Mouse (Mus musculus) erythroblast, embryonic 14.5 days (primary cell): ENCODE measurements around the gene Letmd1. TPM values are rescaled to one million over a fixed set of nuclear protein-coding genes. Genes with fewer than 3 reads are reported as not detected.
"Not testable (repeated sequence)": the region's sequence is repeated elsewhere in the genome, so short reads cannot be mapped to it uniquely, and the experiment has no call there.

Source experiments
- H3K27me3 ChIP-seq: 2 replicates; pipeline ENCODE4 v1.6.1; 2012; ENCODE audit warnings: inconsistent platforms; ENCODE audit not compliant: control insufficient read depth
- H3K36me3 ChIP-seq: 2 replicates; pipeline ENCODE4 v1.6.1; 2012; ENCODE audit warnings: mild to moderate bottlenecking, inconsistent platforms; ENCODE audit not compliant: control insufficient read depth
- H3K4me1 ChIP-seq: 2 replicates; pipeline ENCODE4 v1.6.1; 2012; ENCODE audit warnings: inconsistent platforms; ENCODE audit not compliant: control insufficient read depth
- H3K4me3 ChIP-seq: replicated peaks from 2 replicates; pipeline ENCODE3; 2012; ENCODE audit warnings: moderate library complexity, mild to moderate bottlenecking, inconsistent platforms
- H3K9me3 ChIP-seq: 2 replicates; pipeline ENCODE4 v1.6.1; 2012; ENCODE audit warnings: low read length, inconsistent platforms, mixed read lengths; ENCODE audit not compliant: control insufficient read depth
- GATA1 ChIP-seq: IDR thresholded peaks from 2 replicates; pipeline ENCODE4 v1.6.1; 2012; ENCODE audit warnings: low read length, inconsistent platforms, mixed read lengths
- TAL1 ChIP-seq: IDR thresholded peaks from 3 replicates; pipeline ENCODE4 v1.6.1; 2012; ENCODE audit warnings: low read length, inconsistent platforms, mixed read lengths
- polyA plus RNA-seq: library from polyadenylated mRNA; stranded (reverse); fragments of >175 nt; gene quantifications from 2 replicates; pipeline ENCODE4 v1.2.3, GENCODE M21; 2012

Letmd1 gene
- polyA plus RNA-seq, 1 experiment = 0.62 TPM

GRCm38 (mm10) chr15:100487050-100487449 lies 18.2 kb downstream of the Letmd1 start:
- Histone ChIP-seq H3K36me3 (peaks cover 5% of the 10 kb centered on the region), H3K4me1 (peaks cover 4% of the 10 kb centered on the region; the same call in 1 of the 2 replicates), H3K4me3 (no peak overlapping the region), H3K27me3 (peaks cover 2% of the 10 kb centered on the region), H3K9me3 (no peaks in the 10 kb centered on the region)
- TF ChIP-seq TAL1 = no peak
- no peak for TF ChIP-seq GATA1

- H3K9me3 ChIP-seq, H3K36me3 ChIP-seq, H3K4me1 ChIP-seq, H3K4me3 ChIP-seq: not testable (repeated sequence)
- H3K27me3 ChIP-seq = peaks cover 12% of the 10 kb centered on the region
These were observed 19.5 kb downstream of the Letmd1 start for GRCm38 (mm10) chr15:100488297-100488696.

GRCm38 (mm10) chr15:100489263-100489662 lies 20.4 kb downstream of the Letmd1 start:
- Histone ChIP-seq H3K36me3 (no peaks in the 10 kb centered on the region; the same call in 1 of the 2 replicates), H3K27me3 (peaks cover 22% of the 10 kb centered on the region), H3K9me3 (no peaks in the 10 kb centered on the region), H3K4me1 (peaks cover 5% of the 10 kb centered on the region), H3K4me3 (no peak overlapping the region)
- TF ChIP-seq GATA1 (no peak), TAL1 (no peak)

- Histone ChIP-seq H3K4me3 (no peak overlapping the region), H3K9me3 (no peaks in the 10 kb centered on the region), H3K36me3 (no peaks in the 10 kb centered on the region; the same call in 1 of the 2 replicates), H3K27me3 (peaks cover 34% of the 10 kb centered on the region), H3K4me1 (peaks cover 17% of the 10 kb centered on the region)
- TF ChIP-seq GATA1 (no peak), TAL1 (no peak)
These were observed 23.1 kb downstream of the Letmd1 start for GRCm38 (mm10) chr15:100491966-100492365.

GRCm38 (mm10) chr15:100494647-100495046 lies 25.8 kb downstream of the Letmd1 start:
- TF ChIP-seq TAL1 (no peak), GATA1 (no peak)
- H3K4me3 ChIP-seq = peak overlapping the region; percentile 71
- H3K9me3 ChIP-seq = no peaks in the 10 kb centered on the region
- no peaks in the 10 kb centered on the region for H3K36me3 ChIP-seq
- H3K4me1 ChIP-seq = peaks cover 15% of the 10 kb centered on the region
- peaks cover 34% of the 10 kb centered on the region for H3K27me3 ChIP-seq

GRCm38 (mm10) chr15:100495102-100495501 lies 26.3 kb downstream of the Letmd1 start, which contains the start of gene Csrnp2:
Gene Csrnp2, minus strand, starts transcription at chr15:100495488.
- Histone ChIP-seq H3K36me3 (no peaks in the 10 kb centered on the region), H3K4me1 (peaks cover 15% of the 10 kb centered on the region), H3K4me3 (peak within 1 kb of the TSS; percentile 71), H3K27me3 (peaks cover 34% of the 10 kb centered on the region), H3K9me3 (no peaks in the 10 kb centered on the region)
- TF ChIP-seq GATA1 = no peak
- no peak for TF ChIP-seq TAL1

- H3K36me3 ChIP-seq, H3K27me3 ChIP-seq, H3K9me3 ChIP-seq, H3K4me3 ChIP-seq: not testable (repeated sequence)
- peaks cover 11% of the 10 kb centered on the region for H3K4me1 ChIP-seq
These were observed 30.7 kb downstream of the Letmd1 start for GRCm38 (mm10) chr15:100499506-100499905.

GRCm38 (mm10) chr15:100508454-100509167 lies 39.8 kb downstream of the Letmd1 start:
- Histone ChIP-seq H3K4me1 (no peaks in the 10 kb centered on the region), H3K4me3 (no peak overlapping the region), H3K36me3 (peaks cover 45% of the 10 kb centered on the region), H3K9me3 (no peaks in the 10 kb centered on the region), H3K27me3 (no peaks in the 10 kb centered on the region)
- TF ChIP-seq GATA1 (no peak), TAL1 (no peak)

GRCm38 (mm10) chr15:100510072-100510471 lies 41.2 kb downstream of the Letmd1 start:
- no peak overlapping the region for H3K4me3 ChIP-seq
- TF ChIP-seq GATA1 (no peak), TAL1 (no peak)
- no peaks in the 10 kb centered on the region for H3K27me3 ChIP-seq
- peaks cover 47% of the 10 kb centered on the region for H3K36me3 ChIP-seq
- no peaks in the 10 kb centered on the region for H3K4me1 ChIP-seq
- no peaks in the 10 kb centered on the region for H3K9me3 ChIP-seq

GRCm38 (mm10) chr15:100513387-100513786 lies 44.6 kb downstream of the Letmd1 start:
- peaks cover 44% of the 10 kb centered on the region for H3K36me3 ChIP-seq

More at GRCm38 (mm10) chr15:100513387-100513786, 44.6 kb downstream of the Letmd1 start:
- Histone ChIP-seq H3K9me3 (no peaks in the 10 kb centered on the region), H3K4me1 (no peaks in the 10 kb centered on the region), H3K27me3 (no peaks in the 10 kb centered on the region), H3K4me3 (no peak overlapping the region)
- no peak for TF ChIP-seq GATA1
- TF ChIP-seq TAL1 = no peak
